Mouse (Mus musculus) left cerebral cortex, postnatal 10 days (tissue): Measurements from ENCODE around the gene Zc2hc1b. TPM values are rescaled to one million over a fixed set of nuclear protein-coding genes. Genes with fewer than 3 reads are reported as not detected.

Source experiments
- DNase-seq, 2 experiments: peaks; one replicate each; pipeline ENCODE4 v3.0.0; 2021 to 2022; ENCODE audit warnings: low spot score in 2 of 2, mixed read lengths in 1 of 2; ENCODE audit errors: extremely low spot score in 1 of 2
- intact Hi-C: fragments of 180-260 bp; cut with DNase I; formaldehyde crosslinking; loops from one replicate; pipeline ENCODE4 v1.15.1; 2025
- total RNA-seq, 2 experiments: library from RNA; stranded (reverse); gene quantifications; 2 replicates each; pipeline ENCODE4 v1.2.3; 2021

Zc2hc1b gene
- total RNA-seq, 2 experiments from 2014 or later = not detected

GRCm38 (mm10) chr10:13125811-13126210 is 52.0 kb downstream of the Zc2hc1b start:
- intact Hi-C loops = no loop called here
- DNase-seq = no peak

- DNase-seq = no peak
- intact Hi-C loops = no loop called here
Measured at GRCm38 (mm10) chr10:13119300-13119699, 58.5 kb downstream of the Zc2hc1b start.

DNA sequence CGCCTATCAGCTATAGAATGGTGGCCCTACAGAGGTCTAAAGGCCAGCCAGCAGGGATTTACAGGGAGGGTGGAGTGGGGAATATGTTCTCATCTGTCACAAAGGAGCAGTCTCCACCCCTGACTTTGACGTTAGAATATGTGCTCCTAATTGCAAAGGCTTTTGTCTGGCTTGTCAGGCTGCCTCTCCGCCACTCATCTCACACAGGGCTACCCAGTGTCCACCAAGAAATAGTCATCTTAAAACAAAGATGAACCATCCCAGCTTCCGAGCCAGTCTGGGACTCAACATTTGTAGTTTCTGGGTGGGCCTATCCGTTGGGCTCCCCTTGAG is 59.1 kb downstream of the Zc2hc1b start:
- DNase-seq = no peak
- intact Hi-C loops = no loop called here

- DNase-seq = no peak
- intact Hi-C loops = no loop called here
Measured at GRCm38 (mm10) chr10:13118024-13118769, 59.6 kb downstream of the Zc2hc1b start.

DNA sequence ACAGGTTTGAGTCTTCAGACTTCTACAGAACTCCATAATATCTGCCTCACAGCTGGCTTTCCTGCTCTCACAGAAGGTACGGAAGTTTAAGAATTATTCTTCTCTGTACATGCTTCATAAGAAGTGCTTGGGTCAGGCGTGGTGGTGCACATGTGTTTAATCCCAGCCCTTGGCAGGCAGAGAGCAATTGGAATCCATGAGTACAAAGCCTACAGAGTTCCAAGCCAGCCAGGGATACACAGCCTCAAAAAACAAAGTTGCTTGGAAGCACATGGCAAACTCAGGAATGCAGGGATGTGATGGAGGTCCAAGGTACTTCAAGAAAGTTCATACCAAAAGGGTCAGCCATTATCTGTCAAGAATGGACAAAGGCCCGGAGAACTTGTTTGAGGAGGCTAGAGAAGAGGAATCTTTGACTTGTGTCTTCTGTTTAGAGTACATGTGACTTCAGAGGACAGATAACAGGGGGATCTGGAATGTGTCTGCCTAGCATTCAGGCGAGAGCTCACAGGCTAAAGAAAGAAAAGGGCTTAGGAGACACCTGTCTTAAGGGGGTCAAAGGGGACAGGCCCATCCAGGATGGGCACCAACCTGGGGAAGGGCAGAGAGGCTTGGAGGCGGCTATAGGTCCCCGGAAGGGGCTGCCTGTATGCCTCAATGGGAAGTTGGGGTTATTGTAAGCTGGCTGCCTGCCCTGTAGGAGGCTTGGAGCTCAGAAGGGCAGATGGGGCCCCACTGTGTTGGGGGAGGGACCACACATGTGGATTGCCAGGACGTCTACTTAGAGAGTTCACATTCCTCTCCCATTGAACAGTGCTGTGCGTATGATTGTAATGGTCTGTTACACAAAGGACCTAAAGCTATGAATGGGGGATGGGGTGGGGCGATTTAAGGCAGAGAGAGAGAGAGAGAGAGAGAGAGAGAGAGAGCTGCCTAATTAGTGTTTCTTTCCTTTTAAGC is 60.8 kb downstream of the Zc2hc1b start:
- intact Hi-C loops = no loop called here
- no peak for DNase-seq

DNA sequence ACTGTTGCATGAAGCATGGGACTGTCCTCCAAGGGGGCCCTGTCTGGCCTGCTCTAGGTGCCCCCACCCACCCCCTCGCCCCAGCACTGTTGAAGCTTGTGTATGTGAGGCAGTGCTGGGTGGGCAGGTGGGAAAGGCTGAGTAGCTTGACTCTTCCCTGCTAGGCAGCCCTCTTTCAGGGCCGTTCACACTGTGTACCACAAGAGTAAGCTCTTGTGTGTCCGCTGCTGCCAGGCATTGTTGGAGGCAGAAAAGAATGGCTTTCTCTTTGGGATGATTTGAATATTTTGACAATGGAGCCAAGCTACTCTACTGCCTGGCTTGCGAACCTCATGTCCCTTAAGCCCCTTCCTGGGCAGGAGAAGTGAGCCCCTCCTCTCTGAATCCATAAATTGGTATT is 62.8 kb downstream of the Zc2hc1b start:
- DNase-seq = no peak
- intact Hi-C loops = no loop called here

GRCm38 (mm10) chr10:13113641-13114040 is 64.2 kb downstream of the Zc2hc1b start:
- intact Hi-C loops = no loop called here
- no peak for DNase-seq

- DNase-seq = no peak
- intact Hi-C loops = no loop called here
Measured at GRCm38 (mm10) chr10:13112849-13113248, 65.0 kb downstream of the Zc2hc1b start.

GRCm38 (mm10) chr10:13109781-13110180 is 68.0 kb downstream of the Zc2hc1b start:
- intact Hi-C loops = no loop called here
- no peak for DNase-seq

GRCm38 (mm10) chr10:13108847-13109246 is 69.0 kb downstream of the Zc2hc1b start:
- intact Hi-C loops = no loop called here

DNA sequence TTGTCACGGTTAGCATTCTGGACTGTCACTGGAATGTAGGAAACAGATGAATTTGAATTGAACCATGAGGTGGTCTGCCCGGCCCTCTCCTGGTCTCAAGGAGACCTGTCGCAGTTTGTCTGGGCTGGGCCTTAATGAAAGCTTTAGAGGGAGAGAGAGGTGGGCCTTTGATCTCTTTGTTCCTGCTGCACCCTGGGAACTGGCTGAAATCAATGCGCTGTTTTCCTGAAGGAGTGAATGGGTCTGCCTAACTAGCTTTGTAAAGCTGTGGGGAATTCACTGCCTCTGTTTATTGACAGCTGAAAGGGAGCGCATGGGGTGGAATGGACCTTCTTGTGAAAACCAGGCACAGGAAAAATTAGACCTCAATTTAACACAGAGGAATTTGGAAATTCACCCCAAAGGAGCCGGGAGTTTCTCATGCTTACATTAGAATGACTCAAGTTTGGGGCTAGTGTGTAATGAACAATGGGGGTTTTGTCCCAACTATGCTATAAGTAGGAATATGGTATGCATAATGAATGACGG is 69.7 kb downstream of the Zc2hc1b start:
- no peak for DNase-seq
- intact Hi-C loops = no loop called here

More at GRCm38 (mm10) chr10:13108847-13109246, 69.0 kb downstream of the Zc2hc1b start:
- no peak for DNase-seq

GRCm38 (mm10) chr10:13106909-13107624 is 70.8 kb downstream of the Zc2hc1b start:
- intact Hi-C loops = no loop called here
- DNase-seq = no peak

GRCm38 (mm10) chr10:13103838-13104237 is 74.0 kb downstream of the Zc2hc1b start:
- intact Hi-C loops = no loop called here
- DNase-seq = no peak

- intact Hi-C loops = no loop called here
- DNase-seq = no peak
Measured at GRCm38 (mm10) chr10:13102360-13102759, 75.5 kb downstream of the Zc2hc1b start.

DNA sequence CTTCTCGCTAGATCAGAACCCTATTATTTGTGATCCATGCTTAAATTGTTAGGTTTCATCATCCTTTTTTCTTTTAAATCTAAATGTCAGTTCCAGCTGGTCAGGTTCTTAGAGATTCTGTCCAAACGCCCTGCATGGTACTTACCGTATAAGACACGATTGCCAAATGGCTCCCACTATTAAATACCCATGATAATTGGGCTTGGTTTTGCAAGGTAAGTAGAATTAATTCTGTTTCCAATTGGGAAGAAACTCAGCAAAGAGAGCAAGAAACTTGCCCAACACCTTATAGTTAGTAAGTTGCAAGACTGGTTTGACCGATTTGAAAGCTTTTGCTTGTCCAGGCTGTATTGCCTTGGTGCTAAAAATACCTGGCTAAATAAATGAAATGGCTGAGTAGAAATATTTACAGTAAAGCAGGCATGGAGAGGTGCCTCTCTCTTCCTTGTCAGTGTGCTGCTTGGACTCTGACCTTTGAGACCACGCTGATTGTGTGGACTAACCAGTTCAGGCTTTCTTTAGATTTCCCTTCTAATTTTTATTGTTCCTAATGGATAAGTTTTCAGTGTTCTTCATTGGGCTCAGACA is 77.7 kb downstream of the Zc2hc1b start:
- DNase-seq = no peak
- intact Hi-C loops = no loop called here
